Mouse (Mus musculus): Measurements from ENCODE around the gene Hoxb7.

- no peak for TF ChIP-seq POLR2A (IDR thresholded peaks at IDR 0.05; ENCODE audit: low read depth, low read length)
- no peak for TF ChIP-seq CTCF (IDR thresholded peaks at IDR 0.05; ENCODE audit: borderline replicate concordance, insufficient read depth, low read length)
Observed at GRCm38 (mm10) chr11:96313806-96314428, 27.5 kb downstream of the Hoxb7 start.
